19 mouse cellular contexts compared by ENCODE assay signal in the genomic region with DNA sequence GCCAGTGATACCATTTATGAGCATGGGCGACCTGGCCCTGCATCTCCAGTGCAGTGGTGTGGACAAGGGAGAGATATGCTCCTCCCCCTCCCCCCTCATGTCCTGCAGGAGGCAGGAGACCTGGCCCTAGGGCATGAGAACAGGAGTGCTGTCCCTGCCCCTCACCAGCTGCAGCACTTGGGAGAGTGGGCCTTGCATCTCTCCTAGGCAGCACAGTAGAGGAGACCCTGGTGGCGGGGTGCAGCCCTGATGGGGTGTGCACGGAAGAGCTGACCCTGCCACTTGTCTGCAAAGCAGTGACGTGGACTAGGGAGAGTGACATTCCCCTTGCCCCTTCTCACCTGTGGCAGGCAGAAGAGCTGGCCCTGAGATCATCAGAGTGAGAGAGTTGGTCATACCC.
DNase-seq lines count a peak whose midpoint lies in the region; ATAC-seq lines count a peak whose summit lies in the region.
"Had no signal": no experiment of that assay in that cellular context is flagged by ENCODE, and none has a peak within 500 bp of the region (broad histone marks: within the 10 kb centered on the region; RNA-seq: fewer than 3 reads in every experiment).

No protein-coding gene starts in this region.

- no peaks in the 10 kb centered on the region for H3K36me3 ChIP-seq in intestine, embryonic 14.5 days (ENCODE audit: control insufficient read depth, insufficient read depth, low read length)
- no peaks in the 10 kb centered on the region for H3K36me3 ChIP-seq in intestine, embryonic 15.5 days
- no peaks in the 10 kb centered on the region for H3K36me3 ChIP-seq in megakaryocyte, embryonic 14.5 days (replicated peaks; ENCODE audit: low read length)
- H3K36me3 ChIP-seq: embryonic facial prominence, embryonic 12.5 days; hindbrain, embryonic 13.5 days had no signal

- no peak for ATAC-seq in intestine, embryonic 14.5 days (replicated peaks; ENCODE audit: low FRiP score, low TSS enrichment, low read depth)
- ATAC-seq in intestine, embryonic 15.5 days: no peak
- no peak for ATAC-seq in megakaryocyte, adult 5-6 weeks (ENCODE audit: poor library complexity, severe bottlenecking)
- ATAC-seq: activated CD4-positive, CD25-positive, alpha-beta regulatory T cell, adult 4 months; forebrain, embryonic 13.5 days; Patski had no signal

- H3K4me2 ChIP-seq in intestine, embryonic 14.5 days (ENCODE audit: low read length): no peak overlapping the region
- H3K4me2 ChIP-seq in intestine, embryonic 15.5 days (replicated peaks): no peak overlapping the region
- H3K4me2 ChIP-seq: embryonic facial prominence, embryonic 12.5 days; forebrain, embryonic 13.5 days; hindbrain, embryonic 13.5 days had no signal

- 93% methylated on average over 4 of the region's 4 CpGs for WGBS in intestine, embryonic 14.5 days
- WGBS in intestine, embryonic 15.5 days: 94% methylated on average over 4 of the region's 4 CpGs

- peak; percentile 66 for DNase-seq in heart, adult 11 months
- no peak for DNase-seq in heart, adult 18-20 months
- DNase-seq in intestine, embryonic 14.5 days (ENCODE audit: low spot score): peak; percentile 16
- DNase-seq: adrenal gland, postnatal 14 days; cerebellum, adult 11-12 months; cerebellum, adult 9-10 months; cerebellum, postnatal 25 days; gastrocnemius, postnatal 36 days; heart, adult 2 months; heart, postnatal 10 days had no signal

- H3K9ac ChIP-seq in intestine, embryonic 14.5 days (ENCODE audit: low read length): no peak overlapping the region
- no peak overlapping the region for H3K9ac ChIP-seq in intestine, embryonic 15.5 days
- H3K9ac ChIP-seq: embryonic facial prominence, embryonic 12.5 days; forebrain, embryonic 13.5 days; hindbrain, embryonic 13.5 days had no signal

- no peaks in the 10 kb centered on the region for H3K9me3 ChIP-seq in intestine, embryonic 14.5 days (ENCODE audit: control insufficient read depth, low read length)
- no peaks in the 10 kb centered on the region for H3K9me3 ChIP-seq in intestine, embryonic 15.5 days
- H3K9me3 ChIP-seq in megakaryocyte, embryonic 14.5 days: peaks cover 14% of the 10 kb centered on the region; the same call in 1 of the 2 replicates
- H3K9me3 ChIP-seq: embryonic facial prominence, embryonic 12.5 days; forebrain, embryonic 13.5 days; hindbrain, embryonic 13.5 days had no signal

- H3K27me3 ChIP-seq in intestine, embryonic 14.5 days (replicated peaks; ENCODE audit: control insufficient read depth, insufficient read depth, low read length): no peaks in the 10 kb centered on the region
- H3K27me3 ChIP-seq in intestine, embryonic 15.5 days (replicated peaks): no peaks in the 10 kb centered on the region
- peaks cover 3% of the 10 kb centered on the region for H3K27me3 ChIP-seq in megakaryocyte, embryonic 14.5 days (replicated peaks)
- H3K27me3 ChIP-seq: CH12.LX; embryonic facial prominence, embryonic 12.5 days; forebrain, embryonic 13.5 days; hindbrain, embryonic 13.5 days; Patski had no signal

- 0 out of 2 replicates have a peak, but pooled peaks cover 3% of the 10 kb centered on the region for H3K4me1 ChIP-seq in intestine, embryonic 14.5 days (replicated peaks; ENCODE audit: control insufficient read depth, insufficient read depth, low read length)
- no peaks in the 10 kb centered on the region for H3K4me1 ChIP-seq in intestine, embryonic 15.5 days (replicated peaks)
- H3K4me1 ChIP-seq in megakaryocyte, embryonic 14.5 days: no peaks in the 10 kb centered on the region; the same call in 1 of the 2 replicates
- H3K4me1 ChIP-seq: embryonic facial prominence, embryonic 12.5 days had no signal

- H3K27ac ChIP-seq in intestine, embryonic 14.5 days (ENCODE audit: low read depth): no peak overlapping the region
- no peak overlapping the region for H3K27ac ChIP-seq in intestine, embryonic 15.5 days
- H3K27ac ChIP-seq: embryonic facial prominence, embryonic 12.5 days; forebrain, embryonic 13.5 days; heart, adult 2 months; hindbrain, embryonic 13.5 days had no signal

- H3K4me3 ChIP-seq in intestine, embryonic 14.5 days (ENCODE audit: low read depth, low read length): no peak overlapping the region
- no peak overlapping the region for H3K4me3 ChIP-seq in intestine, embryonic 15.5 days (replicated peaks)
- peak overlapping the region; percentile 8 for H3K4me3 ChIP-seq in megakaryocyte, embryonic 14.5 days (replicated peaks)
- H3K4me3 ChIP-seq: embryonic facial prominence, embryonic 12.5 days; forebrain, embryonic 13.5 days; heart, adult 2 months; hindbrain, embryonic 13.5 days had no signal

Comparison
In these comparisons a context has a peak if more than half of its experiments do, and no peak if none do; other contexts are left out.
1. DNase-seq: peak in heart, adult 11 months (single experiment) and intestine, embryonic 14.5 days (single experiment); none in heart, adult 18-20 months (0 of 2).